Mouse (Mus musculus) stomach, embryonic 16.5 days (tissue): Measurements from ENCODE around the gene Lbx2. TPM values are rescaled to one million over a fixed set of nuclear protein-coding genes. Genes with fewer than 3 reads are reported as not detected.

ENCODE experiments used
- ATAC-seq: fragments of 200-750 bp; cut with Nextera tagmentation; 2 replicates; pipeline ENCODE4 v1.8.0; 2017; ENCODE audit warnings: moderate number of reproducible peaks, moderate TSS enrichment; ENCODE audit not compliant: insufficient read depth, low FRiP score
- H3K27ac ChIP-seq: fragments of 300-500 bp; sonication (generic); 2 replicates; pipeline ENCODE4 v1.5.1; 2014; ENCODE audit warnings: low read length
- H3K27me3 ChIP-seq: fragments of 300-500 bp; sonication (generic); 2 replicates; pipeline ENCODE4 v1.6.1; 2014; ENCODE audit warnings: low read length, control low read depth, mixed read lengths; ENCODE audit not compliant: control insufficient read depth, insufficient read depth
- H3K36me3 ChIP-seq: fragments of 300-500 bp; sonication (generic); 2 replicates; pipeline ENCODE4 v1.6.1; 2014; ENCODE audit warnings: low read length; ENCODE audit not compliant: control insufficient read depth, insufficient read depth
- H3K4me1 ChIP-seq: fragments of 300-500 bp; sonication (generic); 2 replicates; pipeline ENCODE4 v1.6.1; 2014; ENCODE audit warnings: low read length, control low read depth, mixed read lengths; ENCODE audit not compliant: control insufficient read depth, insufficient read depth
- H3K4me2 ChIP-seq: fragments of 300-500 bp; sonication (generic); 2 replicates; pipeline ENCODE4 v1.6.1; 2014; ENCODE audit warnings: low read depth, low read length, mixed read lengths
- H3K4me3 ChIP-seq: fragments of 300-500 bp; sonication (generic); replicated peaks from 2 replicates; pipeline ENCODE4 v1.5.1; 2014; ENCODE audit warnings: mild to moderate bottlenecking, low read length
- H3K9ac ChIP-seq: fragments of 300-500 bp; sonication (generic); 2 replicates; pipeline ENCODE4 v1.6.1; 2014; ENCODE audit warnings: low read length
- H3K9me3 ChIP-seq: fragments of 300-500 bp; sonication (generic); replicated peaks from 2 replicates; pipeline ENCODE4 v1.6.1; 2016; ENCODE audit warnings: low read length, control low read depth; ENCODE audit not compliant: control insufficient read depth
- WGBS: fragments of 180-500 bp; shearing (Covaris S2); extraction: QIAGEN DNeasy Blood & Tissue Kit; methylation state at CpG from one replicate; pipeline ENCODE4 v1.1.7; 2014; 5-methylcytosine and 5-hydroxymethylcytosine counted together
- polyA plus RNA-seq: library from polyadenylated mRNA; unstranded; fragments of >200 nt; fragmentation: Nextera tagmentation; extraction: Ambion mirVana; gene quantifications from 2 replicates; pipeline ENCODE4 v1.2.1, GENCODE M21; 2015

Lbx2 gene
- polyA plus RNA-seq, 1 experiment from 2014 or later: 0.58 TPM

DNA sequence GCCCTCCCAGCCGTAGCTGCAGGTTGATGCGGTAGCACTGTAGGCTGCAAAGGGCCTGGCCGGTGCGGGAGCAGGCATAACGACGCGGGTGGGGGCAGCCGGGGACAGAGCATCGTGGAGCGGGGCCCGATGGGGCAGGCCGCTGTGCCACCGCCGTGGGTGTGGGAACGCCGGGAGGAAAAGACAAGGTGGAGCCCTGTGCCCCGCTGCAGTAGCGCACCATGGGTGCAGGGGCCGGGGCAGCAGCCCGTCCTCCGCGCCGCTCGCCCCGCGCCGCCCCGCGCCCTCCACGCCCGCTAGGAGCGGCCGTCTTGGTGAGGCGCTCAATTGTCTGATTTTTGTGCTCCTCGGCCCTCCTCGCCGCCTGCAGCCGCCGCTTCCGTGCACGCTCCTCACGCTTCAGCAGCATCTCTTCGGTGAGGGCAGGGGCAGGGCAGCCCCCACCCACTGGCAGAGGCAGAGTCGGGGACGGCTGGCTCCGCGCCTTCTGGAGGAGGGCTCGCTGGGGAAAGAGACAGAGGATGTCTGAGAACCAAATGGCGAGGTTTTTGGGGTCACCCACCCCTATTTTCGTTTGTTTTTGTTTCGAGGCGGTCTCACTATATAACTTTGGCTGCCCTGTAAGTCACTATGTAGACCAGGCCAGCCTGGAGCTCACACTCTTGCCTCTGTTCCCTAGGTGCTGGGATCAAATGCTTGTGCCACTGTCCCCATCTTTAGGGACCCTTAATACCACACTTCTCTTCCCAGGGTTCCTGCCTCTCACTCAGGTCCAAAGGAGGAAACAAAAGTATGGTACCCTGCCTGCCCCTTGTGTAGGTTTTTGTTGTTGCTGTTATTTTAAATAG is 35.9 kb downstream of the Lbx2 start:
- peak; percentile 45; the same call in 1 of the 2 replicates for ATAC-seq
- Histone ChIP-seq H3K27me3 (no peaks in the 10 kb centered on the region), H3K36me3 (peaks cover 12% of the 10 kb centered on the region), H3K9ac (peak overlapping the region; percentile 88), H3K4me3 (peak overlapping the region; percentile 77), H3K9me3 (no peaks in the 10 kb centered on the region), H3K4me2 (peak overlapping the region; percentile 96), H3K4me1 (peaks cover 35% of the 10 kb centered on the region), H3K27ac (peak overlapping the region; percentile 98)
- WGBS: 1% methylated on average over 51 of the region's 52 CpGs

DNA sequence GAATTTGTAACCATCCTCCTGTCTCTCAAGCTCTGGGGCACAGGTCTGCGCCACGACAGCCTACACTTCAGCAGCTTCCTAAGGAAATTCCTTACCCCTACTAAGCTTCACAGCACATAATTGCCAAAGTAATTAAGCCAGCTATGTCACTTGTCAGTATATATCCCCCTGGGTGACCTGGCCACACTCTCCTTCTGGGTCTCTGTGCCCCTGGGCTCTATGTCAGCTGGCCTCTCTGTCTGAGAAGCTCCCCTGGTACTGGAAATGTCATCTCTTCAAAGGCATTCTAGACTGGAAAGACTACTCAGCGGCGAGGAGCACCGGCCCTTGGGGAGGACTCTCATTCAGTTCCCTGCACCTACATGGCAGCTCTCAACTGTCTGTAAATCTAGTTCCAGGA is 36.8 kb downstream of the Lbx2 start:
- H3K9ac ChIP-seq: peak overlapping the region; percentile 35; the same call in 1 of the 2 replicates
- H3K4me1 ChIP-seq: peaks cover 35% of the 10 kb centered on the region
- H3K36me3 ChIP-seq: peaks cover 9% of the 10 kb centered on the region
- no peaks in the 10 kb centered on the region for H3K9me3 ChIP-seq
- 0 out of 2 replicates have a peak overlapping the region, but pooled peaks have one; percentile 3 for H3K4me3 ChIP-seq
- H3K27ac ChIP-seq: no peak overlapping the region
- no peak overlapping the region for H3K4me2 ChIP-seq
- ATAC-seq: no peak
- no peaks in the 10 kb centered on the region for H3K27me3 ChIP-seq
- WGBS: 81% methylated on average over 5 of the region's 5 CpGs

DNA sequence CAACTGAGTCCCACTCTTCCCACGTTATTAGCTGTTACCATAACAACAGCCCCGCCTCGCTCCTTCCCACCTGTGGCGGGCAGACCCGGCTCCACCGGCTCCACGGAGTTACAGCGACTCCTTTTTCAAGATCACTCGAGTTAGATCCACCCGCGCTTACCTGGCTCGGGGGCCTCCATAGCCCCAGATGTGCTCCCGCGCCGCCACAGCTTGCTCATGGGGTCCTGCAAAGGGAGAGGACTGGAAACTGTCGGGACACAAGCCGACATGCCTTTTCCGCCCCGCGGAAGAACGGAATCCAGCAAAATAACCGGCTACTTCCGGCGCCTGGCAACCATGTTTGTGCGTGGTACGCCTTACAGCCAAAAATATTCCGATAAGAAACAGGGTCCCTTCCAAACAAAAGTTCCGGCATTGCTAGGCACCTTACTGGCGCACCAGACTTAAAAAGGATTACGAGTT is 38.7 kb downstream of the Lbx2 start:
- no peaks in the 10 kb centered on the region for H3K9me3 ChIP-seq
- no peaks in the 10 kb centered on the region for H3K27me3 ChIP-seq
- ATAC-seq: 0 out of 2 replicates have a peak, but pooled peaks have one; percentile 7
- H3K4me1 ChIP-seq: peaks cover 29% of the 10 kb centered on the region
- H3K9ac ChIP-seq: peak overlapping the region; percentile 87
- WGBS: 0% methylated on average over 30 of the region's 30 CpGs
- peak overlapping the region; percentile 85 for H3K4me2 ChIP-seq
- H3K4me3 ChIP-seq: peak overlapping the region; percentile 80
- no peaks in the 10 kb centered on the region for H3K36me3 ChIP-seq
- H3K27ac ChIP-seq: peak overlapping the region; percentile 62; the same call in 1 of the 2 replicates

GRCm38 (mm10) chr6:83125331-83125730 is 39.2 kb downstream of the Lbx2 start, which contains the start of gene Ino80b:
Gene Ino80b (minus strand): TSS chr6:83125431.
- H3K27ac ChIP-seq: peak within 1 kb of the TSS; percentile 62; the same call in 1 of the 2 replicates
- no peaks in the 10 kb centered on the region for H3K9me3 ChIP-seq
- peaks cover 25% of the 10 kb centered on the region for H3K4me1 ChIP-seq
- H3K27me3 ChIP-seq: no peaks in the 10 kb centered on the region
- no peaks in the 10 kb centered on the region for H3K36me3 ChIP-seq
- peak within 1 kb of the TSS; percentile 80 for H3K4me3 ChIP-seq
- no peak for ATAC-seq
- WGBS: 20% methylated on average over 5 of the region's 5 CpGs
- H3K9ac ChIP-seq: peak within 1 kb of the TSS; percentile 87
- peak within 1 kb of the TSS; percentile 85 for H3K4me2 ChIP-seq

DNA sequence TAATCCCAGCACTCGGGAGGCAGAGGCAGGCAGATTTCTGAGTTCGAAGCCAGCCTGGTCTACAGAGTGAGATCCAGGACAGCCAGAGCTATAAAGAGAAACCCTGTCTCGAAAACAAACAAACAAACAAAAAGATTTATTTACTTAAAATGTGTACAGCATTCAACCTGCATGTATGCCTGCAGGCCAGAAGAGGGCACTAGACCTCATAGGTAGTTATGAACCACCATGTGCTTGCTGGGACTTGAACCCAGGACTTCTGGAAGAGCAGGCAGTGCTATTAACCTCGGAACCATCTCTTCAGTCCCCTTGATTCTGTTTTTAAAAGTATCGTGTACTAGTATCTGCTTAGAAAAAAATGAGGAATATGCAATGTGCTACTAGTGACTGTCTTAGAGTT is 41.3 kb downstream of the Lbx2 start:
- Histone ChIP-seq H3K4me3 (no peak overlapping the region), H3K36me3 (no peaks in the 10 kb centered on the region), H3K27me3 (no peaks in the 10 kb centered on the region), H3K4me1 (peaks cover 30% of the 10 kb centered on the region), H3K9me3 (no peaks in the 10 kb centered on the region), H3K9ac (no peak overlapping the region), H3K27ac (no peak overlapping the region), H3K4me2 (no peak overlapping the region)
- no peak for ATAC-seq
- WGBS: 94% methylated on average over 5 of the region's 5 CpGs

DNA sequence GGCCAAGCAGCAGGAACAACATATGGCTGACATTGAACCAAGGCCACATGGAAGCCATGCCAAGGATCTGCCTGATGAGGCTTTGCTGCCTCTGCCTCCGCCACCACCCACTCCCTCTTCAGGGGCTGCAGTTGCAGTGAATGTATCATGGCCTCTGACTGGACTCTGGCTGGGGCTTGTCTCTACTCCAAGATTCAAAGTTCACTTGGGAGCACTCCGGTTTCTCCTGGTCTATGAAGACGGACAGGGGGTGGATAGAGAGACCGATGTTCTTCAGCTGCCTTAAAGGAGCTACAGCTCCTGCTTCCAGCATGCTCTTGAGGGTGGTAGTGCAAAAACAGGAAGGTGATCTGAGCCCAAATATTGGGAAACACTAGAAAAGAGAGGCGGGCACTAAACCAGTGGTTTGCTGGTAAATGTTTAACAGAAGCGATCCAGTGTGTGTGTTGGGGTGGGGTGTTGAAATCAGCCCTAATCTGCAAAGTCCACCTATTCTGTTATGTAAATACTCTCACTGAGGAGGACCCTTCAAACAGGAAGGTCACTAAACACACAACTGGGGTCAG is 45.4 kb downstream of the Lbx2 start:
- Histone ChIP-seq H3K27ac (peak overlapping the region; percentile 82), H3K9ac (peak overlapping the region; percentile 34; the same call in 1 of the 2 replicates), H3K27me3 (no peaks in the 10 kb centered on the region), H3K4me1 (peaks cover 20% of the 10 kb centered on the region), H3K4me2 (peak overlapping the region; percentile 25), H3K36me3 (no peaks in the 10 kb centered on the region), H3K9me3 (no peaks in the 10 kb centered on the region), H3K4me3 (no peak overlapping the region)
- WGBS: 38% methylated on average over 6 of the region's 6 CpGs
- ATAC-seq: peak; percentile 59; the same call in 1 of the 2 replicates

DNA sequence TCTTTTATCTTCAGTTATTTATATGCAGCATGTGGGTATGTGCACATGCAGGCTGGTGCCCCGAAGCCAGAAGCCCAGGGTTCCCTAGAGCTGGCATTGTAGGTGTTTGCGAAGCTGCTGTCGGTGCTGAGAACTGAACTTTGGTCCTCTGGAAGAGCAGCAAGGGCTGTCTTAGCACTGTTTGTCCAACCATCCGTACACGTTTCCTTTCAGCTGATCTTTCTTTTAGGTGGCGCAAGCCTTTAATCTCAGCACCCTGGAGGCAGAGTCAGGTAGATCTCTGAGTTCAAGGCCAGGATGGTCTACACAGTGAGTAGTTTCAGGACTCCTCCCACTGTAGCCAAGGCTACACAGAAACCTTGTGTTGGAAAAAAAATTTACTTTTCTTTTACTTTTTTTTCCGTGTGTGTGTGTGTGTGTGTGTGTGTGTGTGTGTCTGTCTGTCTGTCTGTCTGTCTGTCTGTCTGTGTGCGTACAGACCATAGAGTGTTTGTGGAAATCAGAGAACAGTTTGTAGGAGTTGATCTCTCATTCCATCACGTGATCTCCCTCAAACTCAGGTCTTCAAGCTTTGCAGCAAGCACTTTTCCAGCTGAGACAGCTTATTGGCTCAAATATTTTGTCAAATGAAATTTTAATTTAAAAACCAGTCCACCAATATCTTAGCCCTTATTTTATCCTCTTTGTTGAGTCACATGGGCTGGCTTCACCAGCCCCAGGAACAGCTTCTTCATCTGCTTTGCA is 46.2 kb downstream of the Lbx2 start:
- Histone ChIP-seq H3K4me2 (peak overlapping the region; percentile 6; the same call in 1 of the 2 replicates), H3K9me3 (no peaks in the 10 kb centered on the region), H3K27me3 (no peaks in the 10 kb centered on the region), H3K9ac (no peak overlapping the region), H3K36me3 (no peaks in the 10 kb centered on the region), H3K4me1 (peaks cover 20% of the 10 kb centered on the region), H3K27ac (peak overlapping the region; percentile 82), H3K4me3 (no peak overlapping the region)
- ATAC-seq: no peak
- WGBS: 68% methylated on average over 9 of the region's 9 CpGs

DNA sequence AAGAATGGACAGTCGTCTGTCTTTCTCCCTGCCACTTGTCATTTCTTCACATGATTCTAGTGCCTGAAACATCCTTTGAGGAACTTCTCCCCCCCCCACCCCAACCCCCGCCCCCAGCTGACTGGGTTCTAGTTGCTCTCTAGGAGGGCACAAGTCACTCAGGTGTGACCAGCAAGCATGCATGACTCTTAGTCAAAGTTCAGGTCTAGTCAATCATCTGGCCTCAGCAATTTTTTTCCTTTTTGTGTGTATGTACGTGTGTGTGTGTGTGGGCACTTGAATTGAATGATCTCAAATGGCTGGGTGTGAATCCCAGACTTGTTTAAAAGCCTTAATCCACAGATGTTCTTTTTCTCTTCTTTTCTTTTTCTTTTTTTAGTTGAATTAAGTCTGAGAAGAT is 48.1 kb downstream of the Lbx2 start:
- no peak for ATAC-seq
- WGBS: 60% methylated on average over 3 of the region's 3 CpGs
- 0 out of 2 replicates have a peak overlapping the region, but pooled peaks have one; percentile 99 for H3K27ac ChIP-seq
- no peak overlapping the region for H3K9ac ChIP-seq
- peaks cover 35% of the 10 kb centered on the region for H3K4me1 ChIP-seq
- no peaks in the 10 kb centered on the region for H3K27me3 ChIP-seq
- no peaks in the 10 kb centered on the region for H3K36me3 ChIP-seq
- no peak overlapping the region for H3K4me2 ChIP-seq
- no peaks in the 10 kb centered on the region for H3K9me3 ChIP-seq
- no peak overlapping the region for H3K4me3 ChIP-seq
